Mouse (Mus musculus): ENCODE results near the gene Cd300ld3.

DNA sequence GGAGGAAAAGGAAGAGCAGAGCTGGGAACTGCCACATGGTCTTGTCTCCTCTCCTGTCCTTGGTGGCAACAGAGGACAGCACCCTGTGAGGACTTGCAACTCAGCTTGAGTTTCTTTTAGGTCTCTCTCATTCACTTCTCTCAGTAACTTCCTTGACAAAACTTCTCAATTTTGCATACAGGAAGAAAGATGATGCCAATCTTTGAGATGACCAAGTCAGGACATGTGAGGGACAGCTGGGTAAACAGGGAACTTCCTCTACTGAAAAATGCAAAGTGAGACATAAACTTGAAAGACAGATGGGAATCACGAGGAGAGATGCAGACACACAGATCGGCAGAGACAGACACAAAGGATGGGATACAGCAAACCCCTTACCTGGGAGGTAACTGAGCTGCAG is at the start of gene Cd300ld3:
- no peak for TF ChIP-seq POLR2A (IDR thresholded peaks at IDR 0.05; ENCODE audit: borderline replicate concordance, insufficient read depth, low read length)
- no peak for TF ChIP-seq CTCF (IDR thresholded peaks at IDR 0.05; ENCODE audit: borderline replicate concordance, insufficient read depth, low read depth, low read length)
